Mouse (Mus musculus): ENCODE results near the gene Cntnap1. TPM values are rescaled to one million over a fixed set of nuclear protein-coding genes. Genes with fewer than 3 reads are reported as not detected.

Gene Cntnap1
- 0.21 and 0.28 TPM in 2 replicates for polyA plus RNA-seq (2012; rRNA removed)

GRCm38 (mm10) chr11:101170354-101170810, at the start of gene Cntnap1:
TSS of gene Cntnap1 (plus strand) at chr11:101170523.

GRCm38 (mm10) chr11:101155728-101156371, 14.5 kb upstream of the Cntnap1 start, which contains the start of gene Tubg2:
TSS of gene Tubg2 (plus strand) at chr11:101155907.

GRCm38 (mm10) chr11:101170811-101171610, 688 bp downstream of the Cntnap1 start, which contains the start of gene Plekhh3:
TSS of gene Plekhh3 (minus strand) at chr11:101171351.

GRCm38 (mm10) chr11:101174851-101175628, 4.7 kb downstream of the Cntnap1 start, which contains the start of gene Ccr10:
TSS of gene Ccr10 (minus strand) at chr11:101175443.

GRCm38 (mm10) chr11:101226065-101226701, 55.9 kb downstream of the Cntnap1 start, which contains the start of gene Ezh1:
TSS of gene Ezh1 (minus strand) at chr11:101226463.

Other genes with a start within 250 kb of the Cntnap1 start
- 33.5 and 39.3 TPM in 2 replicates for gene Stat3, start 231.0 kb upstream of the Cntnap1 start, polyA plus RNA-seq (2012; rRNA removed)
- 14.0 and 15.8 TPM in 2 replicates for gene Cavin1, start 199.6 kb upstream of the Cntnap1 start, polyA plus RNA-seq (2012; rRNA removed)
- gene Atp6v0a1, start 161.1 kb upstream of the Cntnap1 start, polyA plus RNA-seq (2012; rRNA removed), result 20.6 and 24.1 TPM in 2 replicates
- gene Naglu, start 100.5 kb upstream of the Cntnap1 start, polyA plus RNA-seq (2012; rRNA removed), result 9.4 and 9.9 TPM in 2 replicates
- gene Hsd17b1, start 92.1 kb upstream of the Cntnap1 start, polyA plus RNA-seq (2012; rRNA removed), result 0.35 and 0.42 TPM in 2 replicates
- gene Coasy, start 88.0 kb upstream of the Cntnap1 start, polyA plus RNA-seq (2012; rRNA removed), result 30.0 and 30.3 TPM in 2 replicates
- gene Mlx, start 83.2 kb upstream of the Cntnap1 start, polyA plus RNA-seq (2012; rRNA removed), result 19.0 and 21.5 TPM in 2 replicates
- gene Psmc3ip, start 75.1 kb upstream of the Cntnap1 start, polyA plus RNA-seq (2012; rRNA removed), result 7.1 and 7.6 TPM in 2 replicates
- 23.5 and 24.3 TPM in 2 replicates for gene Retreg3, start 50.6 kb upstream of the Cntnap1 start, polyA plus RNA-seq (2012; rRNA removed)
- gene Tubg1, start 50.6 kb upstream of the Cntnap1 start, polyA plus RNA-seq (2012; rRNA removed), result 6.0 and 6.3 TPM in 2 replicates
- 0.12 and 0.20 TPM in 2 replicates for gene Tubg2, start 14.6 kb upstream of the Cntnap1 start, polyA plus RNA-seq (2012; rRNA removed)
- 2.0 and 2.4 TPM in 2 replicates for gene Plekhh3, start 828 bp downstream of the Cntnap1 start, polyA plus RNA-seq (2012; rRNA removed)
- 0.04 and 0.05 TPM in 2 replicates for gene Ccr10, start 4.9 kb downstream of the Cntnap1 start, polyA plus RNA-seq (2012; rRNA removed)
- gene Ezh1, start 55.9 kb downstream of the Cntnap1 start, polyA plus RNA-seq (2012; rRNA removed), result 9.2 and 11.0 TPM in 2 replicates
- gene Ramp2, start 75.5 kb downstream of the Cntnap1 start, polyA plus RNA-seq (2012; rRNA removed), result 26.7 and 28.2 TPM in 2 replicates
- 33.1 and 34.1 TPM in 2 replicates for gene Vps25, start 83.2 kb downstream of the Cntnap1 start, polyA plus RNA-seq (2012; rRNA removed)
- 1.9 and 2.9 TPM in 2 replicates for gene Wnk4, start 90.0 kb downstream of the Cntnap1 start, polyA plus RNA-seq (2012; rRNA removed)
- gene Cntd1, start 108.5 kb downstream of the Cntnap1 start, polyA plus RNA-seq (2012; rRNA removed), result 0.25 and 0.51 TPM in 2 replicates
- gene Coa3, start 108.6 kb downstream of the Cntnap1 start, polyA plus RNA-seq (2012; rRNA removed), result 47.0 and 49.6 TPM in 2 replicates
- 49.6 and 53.3 TPM in 2 replicates for gene Becn1, start 131.8 kb downstream of the Cntnap1 start, polyA plus RNA-seq (2012; rRNA removed)
- 75.2 and 83.4 TPM in 2 replicates for gene Psme3, start 145.7 kb downstream of the Cntnap1 start, polyA plus RNA-seq (2012; rRNA removed)
- 3.0 and 3.2 TPM in 2 replicates for gene Aoc2, start 154.5 kb downstream of the Cntnap1 start, polyA plus RNA-seq (2012; rRNA removed)
- gene Aoc3, start 160.1 kb downstream of the Cntnap1 start, polyA plus RNA-seq (2012; rRNA removed), result 0.20 and 0.29 TPM in 2 replicates
- gene G6pc, start 197.0 kb downstream of the Cntnap1 start, polyA plus RNA-seq (2012; rRNA removed), result 41.2 and 49.0 TPM in 2 replicates
- 13.5 and 14.0 TPM in 2 replicates for gene Aarsd1, start 247.1 kb downstream of the Cntnap1 start, polyA plus RNA-seq (2012; rRNA removed)